Comparison of ENCODE assay signal across 8 mouse cellular contexts in the genomic region with DNA sequence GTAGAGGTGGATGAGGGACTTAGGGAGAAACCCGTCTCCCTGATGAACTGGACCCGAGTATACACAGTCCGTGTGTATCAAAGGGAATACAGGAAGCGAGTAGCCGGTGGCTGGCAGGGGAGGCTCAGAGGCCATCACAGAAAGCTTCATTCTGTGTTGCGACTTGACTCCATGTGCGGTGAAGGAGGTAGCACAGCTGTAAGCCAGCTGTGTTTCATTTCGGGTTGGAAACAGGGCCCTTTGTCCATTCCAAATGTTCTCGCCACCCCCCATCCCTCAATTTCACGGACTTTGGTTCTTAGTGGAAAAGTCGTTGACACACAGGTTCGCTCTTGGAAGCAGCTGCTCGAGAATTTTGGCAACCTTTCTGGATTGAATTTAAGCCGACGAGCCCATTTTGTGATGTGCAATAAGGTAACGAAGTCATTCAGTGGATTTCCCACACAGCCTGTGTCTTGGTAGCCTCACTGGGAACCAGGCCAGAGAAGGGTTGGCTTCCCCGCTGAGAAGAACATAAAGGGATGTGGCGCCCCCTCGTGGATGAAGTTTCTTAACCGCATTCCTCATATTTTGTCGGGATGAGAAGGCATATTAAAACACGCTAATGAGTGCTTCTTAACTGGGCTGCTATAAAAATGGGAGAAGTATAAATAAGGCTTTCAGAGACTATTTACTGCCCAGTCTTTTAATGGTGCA. TPM values are rescaled to one million over a fixed set of nuclear protein-coding genes. Genes with fewer than 3 reads are reported as not detected.
DNase-seq lines count a peak whose midpoint lies in the region; ATAC-seq and TF ChIP-seq lines count a peak whose summit lies in the region.

No protein-coding gene starts in this region.

- peak; percentile 41 for TF ChIP-seq CTCF in bone marrow, adult 2 months (IDR thresholded peaks at IDR 0.05; ENCODE audit: control insufficient read depth, insufficient read depth, low read length)

- TF ChIP-seq POLR2A in bone marrow, adult 2 months (IDR thresholded peaks at IDR 0.05; ENCODE audit: borderline replicate concordance, control insufficient read depth, low read depth, low read length), result no peak

- no peak overlapping the region for H3K4me3 ChIP-seq in bone marrow, adult 2 months (replicated peaks; ENCODE audit: control insufficient read depth, low read depth, low read length)
- peak overlapping the region; percentile 7; the same call in 1 of the 2 replicates for H3K4me3 ChIP-seq in embryonic facial prominence, embryonic 14.5 days (ENCODE audit: low read depth, low read length)
- no peak overlapping the region for H3K4me3 ChIP-seq in limb, embryonic 11.5 days (ENCODE audit: low read depth, low read length)

- peak overlapping the region; percentile 49 for H3K4me2 ChIP-seq in embryonic facial prominence, embryonic 14.5 days (ENCODE audit: low read depth, low read length)
- H3K4me2 ChIP-seq in limb, embryonic 11.5 days (ENCODE audit: low read depth, severe bottlenecking), result 0 out of 2 replicates have a peak overlapping the region, but pooled peaks have one; percentile 7

- peak; percentile 62 for DNase-seq in A20 (ENCODE audit: low read depth, low spot score)
- DNase-seq in embryonic facial prominence, embryonic 14.5 days (ENCODE audit: low spot score), result peak; percentile 98
- peak; percentile 62 to 87 for DNase-seq in heart, adult 9 months (ENCODE audit: low spot score in 2 of 2)
- peak; percentile 53 to 88 for DNase-seq in kidney, adult 8-10 months
- DNase-seq in limb, embryonic 11.5 days (ENCODE audit: low spot score), result peak; percentile 95
- peak; percentile 49 for DNase-seq in naive thymus-derived CD4-positive, alpha-beta T cell, adult 2 months (ENCODE audit: low read depth)
- DNase-seq in telencephalon, adult 2 months (ENCODE audit: low read depth, low spot score), result peak; percentile 86

- H3K4me1 ChIP-seq in bone marrow, adult 2 months (ENCODE audit: control insufficient read depth, insufficient read depth, low read length), result no peaks in the 10 kb centered on the region
- H3K4me1 ChIP-seq in embryonic facial prominence, embryonic 14.5 days (ENCODE audit: control insufficient read depth, insufficient read depth, low read length), result peaks cover 52% of the 10 kb centered on the region
- H3K4me1 ChIP-seq in limb, embryonic 11.5 days (ENCODE audit: control insufficient read depth, insufficient read depth, low read length), result peaks cover 24% of the 10 kb centered on the region

- WGBS in bone marrow, adult 2 months, result 49% methylated on average over 22 of the region's 22 CpGs
- 15% methylated on average over 22 of the region's 22 CpGs for WGBS in embryonic facial prominence, embryonic 14.5 days
- 28% methylated on average over 22 of the region's 22 CpGs for WGBS in limb, embryonic 11.5 days

- no peak overlapping the region for H3K27ac ChIP-seq in bone marrow, adult 2 months (ENCODE audit: control insufficient read depth, insufficient read depth, low read depth, low read length, poor library complexity)
- peak overlapping the region; percentile 63 for H3K27ac ChIP-seq in embryonic facial prominence, embryonic 14.5 days (replicated peaks; ENCODE audit: low read depth, low read length)
- peak overlapping the region; percentile 64 for H3K27ac ChIP-seq in limb, embryonic 11.5 days (replicated peaks; ENCODE audit: low read depth, low read length)

- no peaks in the 10 kb centered on the region for H3K27me3 ChIP-seq in embryonic facial prominence, embryonic 14.5 days (replicated peaks; ENCODE audit: control insufficient read depth, insufficient read depth, low read length)
- no peaks in the 10 kb centered on the region for H3K27me3 ChIP-seq in limb, embryonic 11.5 days (ENCODE audit: control insufficient read depth, insufficient read depth, low read length)

- H3K9ac ChIP-seq in embryonic facial prominence, embryonic 14.5 days (ENCODE audit: low read depth, low read length), result peak overlapping the region; percentile 17; the same call in 1 of the 2 replicates
- 0 out of 2 replicates have a peak overlapping the region, but pooled peaks have one; percentile 13 for H3K9ac ChIP-seq in limb, embryonic 11.5 days (ENCODE audit: low read length)

- no peaks in the 10 kb centered on the region for H3K36me3 ChIP-seq in embryonic facial prominence, embryonic 14.5 days (ENCODE audit: control insufficient read depth, insufficient read depth, low read length)
- H3K36me3 ChIP-seq in limb, embryonic 11.5 days (ENCODE audit: control insufficient read depth, insufficient read depth, low read length), result no peaks in the 10 kb centered on the region

- ATAC-seq in embryonic facial prominence, embryonic 14.5 days (ENCODE audit: low read depth), result peak; percentile 80
- ATAC-seq in limb, embryonic 11.5 days (ENCODE audit: insufficient number of reproducible peaks, low FRiP score, low TSS enrichment, low read depth), result peak; percentile 59; the same call in 1 of the 2 replicates

- no peaks in the 10 kb centered on the region for H3K9me3 ChIP-seq in embryonic facial prominence, embryonic 14.5 days (ENCODE audit: control insufficient read depth, low read length)
- H3K9me3 ChIP-seq in limb, embryonic 11.5 days (ENCODE audit: control insufficient read depth, low read length), result no peaks in the 10 kb centered on the region

RNA-seq across cellular contexts. Expression of a gene that starts 39.4 kb away (rescaled TPM):
- polyA plus RNA-seq in bone marrow, adult 2 months (2011; ENCODE audit: insufficient read depth, insufficient read length, low replicate concordance, missing spikeins), result 1.2 and 1.9 TPM in 2 replicates
- 25.4 and 27.7 TPM in 2 replicates for polyA plus RNA-seq in embryonic facial prominence, embryonic 14.5 days (2014; fragmentation: Nextera tagmentation; extraction: Ambion mirVana)
- 32.6 and 37.6 TPM in 2 replicates for polyA plus RNA-seq in limb, embryonic 11.5 days (2014; fragmentation: Nextera tagmentation; extraction: Ambion mirVana)
